ENCODE assay signal across 9 mouse cellular contexts in genomic region chr5:123245518-123245917, GRCm38 (mm10). TPM values are rescaled to one million over a fixed set of nuclear protein-coding genes. Genes with fewer than 3 reads are reported as not detected.
DNase-seq lines count a peak whose midpoint lies in the region; ATAC-seq and TF ChIP-seq lines count a peak whose summit lies in the region.
"Had no signal": no experiment of that assay in that cellular context is flagged by ENCODE, and none has a peak within 500 bp of the region (broad histone marks: within the 10 kb centered on the region; RNA-seq: fewer than 3 reads in every experiment).

No protein-coding gene starts in this region.

- no peak overlapping the region for H3K9ac ChIP-seq in hindbrain, embryonic 13.5 days
- no peak overlapping the region for H3K9ac ChIP-seq in embryonic facial prominence, embryonic 11.5 days (replicated peaks; ENCODE audit: low read length)
- H3K9ac ChIP-seq: limb, embryonic 13.5 days had no signal

- TF ChIP-seq CTCF in kidney, adult 2 months (conservative IDR thresholded peaks at IDR 0.05; ENCODE audit: insufficient read depth, insufficient read length, low read depth, low read length) = peak; percentile 70

- H3K27me3 ChIP-seq in hindbrain, embryonic 10.5 days (ENCODE audit: insufficient read depth, poor library complexity, severe bottlenecking) = no peaks in the 10 kb centered on the region
- no peaks in the 10 kb centered on the region for H3K27me3 ChIP-seq in hindbrain, embryonic 13.5 days
- H3K27me3 ChIP-seq in embryonic facial prominence, embryonic 11.5 days (ENCODE audit: control insufficient read depth, insufficient read depth, low read length) = no peaks in the 10 kb centered on the region
- H3K27me3 ChIP-seq in kidney, adult 2 months (replicated peaks; ENCODE audit: control insufficient read depth, insufficient read depth, low read length) = no peaks in the 10 kb centered on the region
- H3K27me3 ChIP-seq: limb, embryonic 13.5 days had no signal

- DNase-seq in hindbrain, embryonic 10.5 days (ENCODE audit: low spot score) = peak; percentile 70
- DNase-seq in CD4-positive helper T cell, adult 2 months (ENCODE audit: low read depth, low spot score) = peak; percentile 35
- DNase-seq in adrenal gland, postnatal 14 days = peak; percentile 78
- DNase-seq in embryonic facial prominence, embryonic 11.5 days (ENCODE audit: low spot score) = peak; percentile 73
- DNase-seq in kidney, adult 2 months = no peak
- peak; percentile 62 for DNase-seq in lung, postnatal 14 days
- DNase-seq in thymus, postnatal 25 days = peak; percentile 48

- H3K27ac ChIP-seq in hindbrain, embryonic 10.5 days = no peak overlapping the region
- no peak overlapping the region for H3K27ac ChIP-seq in hindbrain, embryonic 13.5 days
- no peak overlapping the region for H3K27ac ChIP-seq in embryonic facial prominence, embryonic 11.5 days (replicated peaks; ENCODE audit: low read depth, low read length)
- no peak overlapping the region for H3K27ac ChIP-seq in kidney, adult 2 months (ENCODE audit: insufficient read depth, low read depth, low read length)
- H3K27ac ChIP-seq: limb, embryonic 13.5 days had no signal

- H3K9me3 ChIP-seq in hindbrain, embryonic 10.5 days = no peaks in the 10 kb centered on the region
- H3K9me3 ChIP-seq in hindbrain, embryonic 13.5 days = no peaks in the 10 kb centered on the region
- H3K9me3 ChIP-seq in embryonic facial prominence, embryonic 11.5 days (replicated peaks; ENCODE audit: control insufficient read depth, low read length) = no peaks in the 10 kb centered on the region
- H3K9me3 ChIP-seq: limb, embryonic 13.5 days had no signal

- TF ChIP-seq POLR2A in kidney, adult 2 months (IDR thresholded peaks at IDR 0.05; ENCODE audit: low read depth, low read length) = no peak

- no peak overlapping the region for H3K4me3 ChIP-seq in hindbrain, embryonic 10.5 days
- H3K4me3 ChIP-seq in hindbrain, embryonic 13.5 days = no peak overlapping the region
- H3K4me3 ChIP-seq in embryonic facial prominence, embryonic 11.5 days (ENCODE audit: low read depth, low read length) = no peak overlapping the region
- H3K4me3 ChIP-seq in kidney, adult 2 months (ENCODE audit: insufficient read depth, low read depth, low read length) = no peak overlapping the region
- H3K4me3 ChIP-seq: limb, embryonic 13.5 days had no signal

- peaks cover 62% of the 10 kb centered on the region for H3K36me3 ChIP-seq in hindbrain, embryonic 10.5 days
- peaks cover 58% of the 10 kb centered on the region for H3K36me3 ChIP-seq in hindbrain, embryonic 13.5 days
- H3K36me3 ChIP-seq in embryonic facial prominence, embryonic 11.5 days (replicated peaks; ENCODE audit: control insufficient read depth, insufficient read depth, low read depth, low read length) = peaks cover 2% of the 10 kb centered on the region; the same call in 1 of the 2 replicates
- no peaks in the 10 kb centered on the region; the same call in 1 of the 2 replicates for H3K36me3 ChIP-seq in kidney, adult 2 months (ENCODE audit: control insufficient read depth, insufficient read depth, low read length)

- H3K4me1 ChIP-seq in hindbrain, embryonic 10.5 days (replicated peaks) = no peaks in the 10 kb centered on the region
- 0 out of 2 replicates have a peak, but pooled peaks cover 3% of the 10 kb centered on the region for H3K4me1 ChIP-seq in hindbrain, embryonic 13.5 days (replicated peaks)
- H3K4me1 ChIP-seq in embryonic facial prominence, embryonic 11.5 days (ENCODE audit: control insufficient read depth, insufficient read depth, low read length) = no peaks in the 10 kb centered on the region
- H3K4me1 ChIP-seq in kidney, adult 2 months (ENCODE audit: control insufficient read depth, insufficient read depth, low read length) = no peaks in the 10 kb centered on the region

- WGBS in hindbrain, embryonic 10.5 days = 15% methylated on average over 4 of the region's 4 CpGs
- 16% methylated on average over 4 of the region's 4 CpGs for WGBS in hindbrain, embryonic 13.5 days
- 18% methylated on average over 4 of the region's 4 CpGs for WGBS in embryonic facial prominence, embryonic 11.5 days
- 21% methylated on average over 4 of the region's 4 CpGs for WGBS in kidney, adult 2 months

- no peak overlapping the region for H3K4me2 ChIP-seq in hindbrain, embryonic 13.5 days
- H3K4me2 ChIP-seq in embryonic facial prominence, embryonic 11.5 days (ENCODE audit: low read depth, low read length) = no peak overlapping the region
- H3K4me2 ChIP-seq: limb, embryonic 13.5 days had no signal

- no peak for ATAC-seq in hindbrain, embryonic 13.5 days (ENCODE audit: low FRiP score)
- no peak for ATAC-seq in embryonic facial prominence, embryonic 11.5 days (replicated peaks; ENCODE audit: insufficient number of reproducible peaks, low FRiP score, low TSS enrichment, low read depth)

RNA-seq across cellular contexts. Expression of gene Wdr66, which starts 6.4 kb away (rescaled TPM):
- polyA plus RNA-seq in hindbrain, embryonic 10.5 days (2016; fragmentation: Nextera tagmentation; extraction: Ambion mirVana) = 7.0 and 8.1 TPM in 2 replicates
- 1.9 and 2.4 TPM in 2 replicates for polyA plus RNA-seq in hindbrain, embryonic 13.5 days (2015; fragmentation: Nextera tagmentation; extraction: Ambion mirVana)
- 0.74 and 0.86 TPM in 2 replicates for total RNA-seq in adrenal gland, postnatal 14 days (2021)
- polyA plus RNA-seq in embryonic facial prominence, embryonic 11.5 days (2014; fragmentation: Nextera tagmentation; extraction: Ambion mirVana) = 6.8 and 9.5 TPM in 2 replicates
- polyA plus RNA-seq in kidney, adult 2 months (2012; rRNA removed) = 2.6 and 2.9 TPM in 2 replicates
